Mouse (Mus musculus): ENCODE measurements around the gene Ifnk. TPM values are rescaled to one million over a fixed set of nuclear protein-coding genes. Genes with fewer than 3 reads are reported as not detected.

Gene Ifnk
- polyA plus RNA-seq, 1 experiment from 2014 or later = 0.46 TPM

Other genes starting within 250 kb of the Ifnk start
- gene Mob3b, start 5.4 kb downstream of the Ifnk start, polyA plus RNA-seq (2016; fragmentation: Nextera tagmentation; extraction: Ambion mirVana) = 23.1 and 28.0 TPM in 2 replicates
- 25.9 and 29.4 TPM in 2 replicates for gene C9orf72, start 74.1 kb downstream of the Ifnk start, polyA plus RNA-seq (2016; fragmentation: Nextera tagmentation; extraction: Ambion mirVana)